Mouse (Mus musculus) CH12.LX (cell line): ENCODE results near the gene Il31. TPM values are rescaled to one million over a fixed set of nuclear protein-coding genes. Genes with fewer than 3 reads are reported as not detected.

Source experiments
- DNase-seq: peaks from one replicate; pipeline ENCODE4 v3.0.0-alpha.2; 2013; ENCODE audit errors: extremely low read depth
- H3K27ac ChIP-seq: 2 replicates; pipeline ENCODE4 v1.5.1; 2012; ENCODE audit warnings: low read depth, mild to moderate bottlenecking, control low read depth, moderate library complexity; ENCODE audit not compliant: insufficient read depth
- H3K27me3 ChIP-seq: replicated peaks from 2 replicates; pipeline ENCODE3; 2012; ENCODE audit warnings: inconsistent platforms
- H3K36me3 ChIP-seq, 2 experiments: replicated peaks in 1 of 2; 2 replicates each; pipeline versions ENCODE3 to v1.6.1; 2012; ENCODE audit warnings: inconsistent platforms in 1 of 2, low read length in 1 of 2, mild to moderate bottlenecking in 1 of 2, mixed read lengths in 1 of 2, moderate library complexity in 1 of 2; ENCODE audit not compliant: control insufficient read depth in 1 of 2, insufficient read depth in 1 of 2
- H3K4me1 ChIP-seq, 2 experiments: 2 replicates each; pipeline ENCODE4 v1.6.1; 2012; ENCODE audit warnings: inconsistent platforms in 1 of 2, moderate library complexity in 1 of 2; ENCODE audit not compliant: insufficient read depth in 2 of 2, control insufficient read depth in 1 of 2
- H3K4me2 ChIP-seq: 2 replicates; pipeline ENCODE4 v1.6.1; 2012; ENCODE audit warnings: low read depth, mild to moderate bottlenecking, control low read depth; ENCODE audit not compliant: poor library complexity, insufficient read depth, severe bottlenecking
- H3K4me3 ChIP-seq, 3 experiments: fragments of 150-350 bp in 1 of 3; sonication (generic) in 1 of 3; replicated peaks in 1 of 3; 2 replicates each; pipeline versions ENCODE3 to v1.5.1; 2011 to 2012; ENCODE audit warnings: low read depth in 2 of 3, low read length in 2 of 3, mild to moderate bottlenecking in 2 of 3, moderate library complexity in 2 of 3, control low read depth in 1 of 3, improper control_type of control experiment in 1 of 3, inconsistent platforms in 1 of 3, mixed read lengths in 1 of 3; ENCODE audit not compliant: poor library complexity in 1 of 3
- H3K79me2 ChIP-seq: replicated peaks from 2 replicates; pipeline ENCODE4 v1.6.1; 2012; ENCODE audit warnings: mild to moderate bottlenecking, moderate library complexity; ENCODE audit not compliant: control insufficient read depth, poor library complexity, insufficient read depth, severe bottlenecking; ENCODE audit errors: extremely low read depth
- H3K9ac ChIP-seq: 2 replicates; pipeline ENCODE4 v1.6.1; 2012; ENCODE audit warnings: low read depth, mild to moderate bottlenecking, control low read depth, moderate library complexity; ENCODE audit not compliant: insufficient read depth
- H3K9me3 ChIP-seq: replicated peaks from 2 replicates; pipeline ENCODE3; 2012; ENCODE audit warnings: low read length, inconsistent platforms, mixed read lengths
- CHD1 ChIP-seq: IDR thresholded peaks from 2 replicates; pipeline ENCODE4 v1.6.1; 2012; ENCODE audit warnings: low read depth, low read length, improper control_type of control experiment, inconsistent platforms
- CTCF ChIP-seq, 2 experiments: IDR thresholded peaks in 1 of 2; conservative IDR thresholded peaks in 1 of 2; 2 replicates each; pipeline ENCODE4 v1.5.1; 2011 to 2012; ENCODE audit warnings: low read depth in 2 of 2, low read length in 2 of 2, improper control_type of control experiment in 1 of 2, inconsistent platforms in 1 of 2, mild to moderate bottlenecking in 1 of 2, moderate library complexity in 1 of 2
- E2F4 ChIP-seq: IDR thresholded peaks from 2 replicates; pipeline ENCODE4 v1.6.1; 2011; ENCODE audit warnings: low read depth, low read length, improper control_type of control experiment; ENCODE audit not compliant: insufficient replicate concordance
- EP300 ChIP-seq: IDR thresholded peaks from 2 replicates; pipeline ENCODE4 v1.6.1; 2011; ENCODE audit warnings: low read length, improper control_type of control experiment
- GABPA ChIP-seq: IDR thresholded peaks from 2 replicates; pipeline ENCODE4 v1.6.1; 2012; ENCODE audit warnings: low read depth, low read length, improper control_type of control experiment, inconsistent platforms; ENCODE audit not compliant: insufficient replicate concordance
- HCFC1 ChIP-seq: IDR thresholded peaks from 2 replicates; pipeline ENCODE4 v1.6.1; 2012; ENCODE audit warnings: low read depth, mild to moderate bottlenecking, inconsistent platforms, low read length, improper control_type of control experiment
- IRF4 ChIP-seq: IDR thresholded peaks from 2 replicates; pipeline ENCODE4 v1.6.1; 2014; ENCODE audit warnings: low read depth, mild to moderate bottlenecking, inconsistent platforms, low read length, improper control_type of control experiment
- JUND ChIP-seq: conservative IDR thresholded peaks from 2 replicates; pipeline ENCODE4 v1.6.1; 2011; ENCODE audit warnings: low read depth, low read length, improper control_type of control experiment
- KAT2A ChIP-seq: IDR thresholded peaks from 2 replicates; pipeline ENCODE4 v1.6.1; 2012; ENCODE audit warnings: low read length, improper control_type of control experiment, inconsistent platforms; ENCODE audit not compliant: insufficient replicate concordance
- MAZ ChIP-seq: IDR thresholded peaks from 2 replicates; pipeline ENCODE4 v1.6.1; 2012; ENCODE audit warnings: low read depth, mild to moderate bottlenecking, inconsistent platforms, low read length, improper control_type of control experiment, moderate library complexity
- NELFE ChIP-seq: IDR thresholded peaks from 2 replicates; pipeline ENCODE4 v1.6.1; 2011; ENCODE audit warnings: low read depth, low read length, improper control_type of control experiment
- NRF1 ChIP-seq: IDR thresholded peaks from 2 replicates; pipeline ENCODE4 v1.6.1; 2014; ENCODE audit warnings: low read depth, mild to moderate bottlenecking, inconsistent platforms, low read length, improper control_type of control experiment, moderate library complexity
- PAX5 ChIP-seq: IDR thresholded peaks from 2 replicates; pipeline ENCODE4 v1.6.1; 2012; ENCODE audit warnings: low read length, inconsistent platforms, mixed read lengths
- POLR2A ChIP-seq: IDR thresholded peaks from 2 replicates; pipeline ENCODE4 v1.6.1; 2011; ENCODE audit warnings: low read depth, mild to moderate bottlenecking, improper control_type of control experiment, low read length
- POLR2AphosphoS2 ChIP-seq: IDR thresholded peaks from 2 replicates; pipeline ENCODE4 v1.6.1; 2011; ENCODE audit warnings: low read depth, low read length, improper control_type of control experiment
- RAD21 ChIP-seq: IDR thresholded peaks from 2 replicates; pipeline ENCODE4 v1.6.1; 2011; ENCODE audit warnings: low read depth, mild to moderate bottlenecking, low read length, improper control_type of control experiment, moderate library complexity
- RCOR1 ChIP-seq: conservative IDR thresholded peaks from 2 replicates; pipeline ENCODE4 v1.6.1; 2012; ENCODE audit warnings: low read depth, mild to moderate bottlenecking, inconsistent platforms, low read length, improper control_type of control experiment
- SMC3 ChIP-seq: IDR thresholded peaks from 2 replicates; pipeline ENCODE4 v1.6.1; 2011; ENCODE audit warnings: low read depth, low read length, improper control_type of control experiment
- TCF12 ChIP-seq: IDR thresholded peaks from 2 replicates; pipeline ENCODE4 v1.6.1; 2014; ENCODE audit warnings: low read depth, mild to moderate bottlenecking, inconsistent platforms, low read length, improper control_type of control experiment
- ZC3H11A ChIP-seq: IDR thresholded peaks from 2 replicates; pipeline ENCODE4 v1.6.1; 2012; ENCODE audit warnings: low read depth, mild to moderate bottlenecking, inconsistent platforms, low read length, improper control_type of control experiment
- ZNF384 ChIP-seq: IDR thresholded peaks from 2 replicates; pipeline ENCODE4 v1.6.1; 2012; ENCODE audit warnings: low read depth, low read length, improper control_type of control experiment, inconsistent platforms
- dilution Hi-C: fragments of 300-500 bp; cut with MboI; formaldehyde crosslinking; loops from 2 replicates; pipeline ENCODE4 v1.14.3; 2020; ENCODE audit warnings: low sequenced_read_pairs; ENCODE audit not compliant: extremely low pct_unique_long_range_greater_than_20kb, extremely low pct_ligation_motif_present
- in situ Hi-C: fragments of 300-500 bp; cut with MboI; formaldehyde crosslinking; loops from 3 replicates; pipeline ENCODE4 v1.14.3; 2019; ENCODE audit warnings: low sequenced_read_pairs, low pct_ligation_motif_present, low pct_unique_long_range_greater_than_20kb, mixed read lengths
- polyA plus RNA-seq: library from polyadenylated mRNA; unstranded; fragments of >175 nt; gene quantifications from 2 replicates; pipeline ENCODE4 v1.2.1, GENCODE M21; 2012; ENCODE audit warnings: low read depth; ENCODE audit not compliant: insufficient read length
- total RNA-seq, 2 experiments: library from RNA; depleted of rRNA; stranded (reverse); fragments of 300-350 nt in 1 of 2; fragments of >200 nt in 1 of 2; gene quantifications; 2 replicates each; pipeline ENCODE4 v1.2.3; 2012 to 2014

The Il31 gene
- total and polyA plus RNA-seq, 3 experiments: not detected

GRCm38 (mm10) chr5:123501973-123502372 lies 12.7 kb upstream of the Il31 start:
- H3K79me2 ChIP-seq: no peaks in the 10 kb centered on the region
- H3K4me1 ChIP-seq: peaks cover 8 to 16% of the 10 kb centered on the region in 2 experiments
- peaks cover 16% of the 10 kb centered on the region for H3K27me3 ChIP-seq
- no peak overlapping the region for H3K27ac ChIP-seq
- in situ Hi-C loops: no loop called here
- no peak for DNase-seq
- H3K36me3 ChIP-seq: no peaks in the 10 kb centered on the region
- H3K4me2 ChIP-seq: 0 out of 2 replicates have a peak overlapping the region, but pooled peaks have one; percentile 7
- no peak overlapping the region for H3K9ac ChIP-seq
- dilution Hi-C loops: no loop called here
- H3K9me3 ChIP-seq: no peaks in the 10 kb centered on the region
- no peak overlapping the region for H3K4me3 ChIP-seq
- TF ChIP-seq NRF1 (peak; percentile 79), MAZ (no peak)
- TF ChIP-seq, all 38 proteins: peak for 1

- in situ Hi-C loops (loop anchor here (5.0 to 10.0 kb wide), 2 partner anchors 57 to 115 kb away; no protein-coding TSS in a partner anchor), dilution Hi-C loops (no loop called here)
- H3K36me3 ChIP-seq: no peaks in the 10 kb centered on the region
- H3K27me3 ChIP-seq: peaks cover 7% of the 10 kb centered on the region
- H3K9me3 ChIP-seq: no peaks in the 10 kb centered on the region
- H3K9ac ChIP-seq: no peak overlapping the region
- peak; percentile 39 for DNase-seq
- peak; percentile 73 for TF ChIP-seq ZC3H11A
- TF ChIP-seq CTCF (conservative IDR thresholded peaks at IDR 0.05 in 1 of 2, IDR thresholded peaks at IDR 0.05 in 1 of 2; ENCODE audit: low read depth in 2 of 2, low read length in 2 of 2): peak in 1 of 2 experiments; percentile 94; a peak in 2 of 4 replicates
- TF ChIP-seq CHD1: no peak
- TF ChIP-seq RAD21: peak; percentile 90
- peak; percentile 16; the same call in 1 of the 2 replicates for TF ChIP-seq NELFE
- no peak for TF ChIP-seq HCFC1
- TF ChIP-seq SMC3: peak; percentile 90
- H3K4me1 ChIP-seq: peaks cover 13 to 22% of the 10 kb centered on the region in 2 experiments
- H3K4me2 ChIP-seq: no peak overlapping the region
- no peak overlapping the region for H3K4me3 ChIP-seq
- H3K27ac ChIP-seq: no peak overlapping the region
- H3K79me2 ChIP-seq: no peaks in the 10 kb centered on the region
Observed at GRCm38 (mm10) chr5:123499717-123500116, 10.4 kb upstream of the Il31 start.

GRCm38 (mm10) chr5:123489935-123490334 lies 646 bp upstream of the Il31 start:
- H3K4me3 ChIP-seq: no peak overlapping the region
- H3K9me3 ChIP-seq: no peaks in the 10 kb centered on the region
- H3K79me2 ChIP-seq: no peaks in the 10 kb centered on the region
- no peak overlapping the region for H3K4me2 ChIP-seq
- TF ChIP-seq POLR2A (no peak), TCF12 (no peak), RAD21 (no peak), PAX5 (no peak), GABPA (no peak), RCOR1 (no peak), ZNF384 (no peak), KAT2A (no peak), E2F4 (no peak), POLR2AphosphoS2 (no peak), SMC3 (no peak), EP300 (no peak), ZC3H11A (no peak), JUND (no peak), IRF4 (no peak)
- H3K36me3 ChIP-seq: no peaks in the 10 kb centered on the region
- H3K27ac ChIP-seq: no peak overlapping the region
- no peak for DNase-seq
- in situ Hi-C loops (loop anchor here (10.0 kb wide), 1 partner anchor 105 kb away; no protein-coding TSS in a partner anchor), dilution Hi-C loops (no loop called here)
- peaks cover 8 to 15% of the 10 kb centered on the region in 2 experiments for H3K4me1 ChIP-seq
- no peaks in the 10 kb centered on the region for H3K27me3 ChIP-seq
- H3K9ac ChIP-seq: no peak overlapping the region
